Mouse (Mus musculus) forebrain, embryonic 14.5 days (tissue): Measurements from ENCODE around the gene Mst1r. TPM values are rescaled to one million over a fixed set of nuclear protein-coding genes. Genes with fewer than 3 reads are reported as not detected.

ENCODE experiments used
- ATAC-seq: fragments of 200-750 bp; cut with Nextera tagmentation; 2 replicates; pipeline ENCODE4 v1.8.0; 2017; ENCODE audit warnings: mild to moderate bottlenecking, moderate library complexity
- DNase-seq: peaks from one replicate; pipeline ENCODE4 v3.0.0-alpha.2; 2015; ENCODE audit warnings: low spot score
- H3K27ac ChIP-seq: fragments of 300-500 bp; sonication (generic); 2 replicates; pipeline ENCODE4 v1.5.1; 2014; ENCODE audit warnings: low read depth, mild to moderate bottlenecking, control low read depth, low read length, moderate library complexity
- H3K27me3 ChIP-seq: fragments of 300-500 bp; sonication (generic); replicated peaks from 2 replicates; pipeline ENCODE4 v1.6.1; 2014; ENCODE audit warnings: low read length, control low read depth, mixed read lengths; ENCODE audit not compliant: control insufficient read depth, insufficient read depth
- H3K36me3 ChIP-seq: fragments of 300-500 bp; sonication (generic); 2 replicates; pipeline ENCODE4 v1.6.1; 2014; ENCODE audit warnings: low read length, control low read depth; ENCODE audit not compliant: control insufficient read depth, insufficient read depth
- H3K4me1 ChIP-seq: fragments of 300-500 bp; sonication (generic); 2 replicates; pipeline ENCODE4 v1.6.1; 2014; ENCODE audit warnings: antibody characterized with exemption, low read length, control low read depth; ENCODE audit not compliant: control insufficient read depth, insufficient read depth
- H3K4me2 ChIP-seq: fragments of 300-500 bp; sonication (generic); 2 replicates; pipeline ENCODE4 v1.6.1; 2014; ENCODE audit warnings: mild to moderate bottlenecking, control low read depth, low read length
- H3K4me3 ChIP-seq: fragments of 300-500 bp; sonication (generic); 2 replicates; pipeline ENCODE4 v1.5.1; 2014; ENCODE audit warnings: low read depth, low read length, control low read depth
- H3K9ac ChIP-seq: fragments of 300-500 bp; sonication (generic); 2 replicates; pipeline ENCODE4 v1.6.1; 2014; ENCODE audit warnings: mild to moderate bottlenecking, low read length, control low read depth, moderate library complexity
- H3K9me3 ChIP-seq: fragments of 300-500 bp; sonication (generic); replicated peaks from 2 replicates; pipeline ENCODE4 v1.6.1; 2016; ENCODE audit warnings: low read length, control low read depth, mixed read lengths; ENCODE audit not compliant: control insufficient read depth
- WGBS: fragments of 180-500 bp; shearing (Covaris S2); extraction: QIAGEN DNeasy Blood & Tissue Kit; methylation state at CpG from one replicate; pipeline ENCODE4 v1.1.7; 2014; 5-methylcytosine and 5-hydroxymethylcytosine counted together
- polyA plus RNA-seq: library from polyadenylated mRNA; unstranded; fragments of >200 nt; fragmentation: Nextera tagmentation; extraction: Ambion mirVana; gene quantifications from 2 replicates; pipeline ENCODE4 v1.2.1, GENCODE M21; 2014

Gene Mst1r
- polyA plus RNA-seq, 1 experiment from 2014 or later: 0.23 TPM

DNA sequence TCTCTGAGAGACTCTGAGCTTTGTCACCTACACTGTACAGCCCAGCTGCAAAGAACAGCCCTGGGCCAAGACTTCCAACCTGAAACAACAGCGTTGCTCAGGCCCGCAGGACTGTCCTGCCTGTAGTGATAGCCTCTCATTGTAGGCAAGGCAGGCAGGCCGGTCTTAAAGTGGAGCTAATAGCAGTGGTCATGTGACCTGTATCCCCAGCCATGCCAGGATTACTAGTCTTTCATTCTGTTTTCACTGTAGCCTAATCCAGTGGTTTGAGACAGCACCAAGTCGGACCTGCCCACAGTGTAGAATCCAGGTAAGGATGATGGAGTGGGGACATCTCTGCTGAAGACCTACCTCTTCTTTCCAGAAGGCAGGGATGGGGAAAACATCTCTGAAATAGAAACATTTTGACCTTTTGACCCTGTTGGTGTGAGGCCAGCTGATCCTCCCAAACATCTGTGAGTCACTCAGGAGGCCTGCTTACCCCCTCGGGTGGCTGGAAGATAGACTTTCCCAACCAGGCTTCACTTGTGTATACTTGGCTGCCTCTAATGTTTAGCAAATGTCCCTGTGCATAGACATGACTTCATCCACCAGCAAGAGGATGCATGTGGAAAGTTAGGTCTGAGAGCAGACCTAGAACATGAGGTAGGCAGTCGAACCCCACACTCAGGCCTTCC lies 49.1 kb downstream of the Mst1r start:
- no peak for ATAC-seq
- Histone ChIP-seq H3K36me3 (peaks cover 17% of the 10 kb centered on the region; the same call in 1 of the 2 replicates), H3K4me3 (no peak overlapping the region), H3K4me2 (no peak overlapping the region), H3K9ac (no peak overlapping the region), H3K27me3 (no peaks in the 10 kb centered on the region), H3K9me3 (no peaks in the 10 kb centered on the region), H3K27ac (no peak overlapping the region), H3K4me1 (0 out of 2 replicates have a peak, but pooled peaks cover 3% of the 10 kb centered on the region)
- no peak for DNase-seq
- 84% methylated on average over 6 of the region's 6 CpGs for WGBS

DNA sequence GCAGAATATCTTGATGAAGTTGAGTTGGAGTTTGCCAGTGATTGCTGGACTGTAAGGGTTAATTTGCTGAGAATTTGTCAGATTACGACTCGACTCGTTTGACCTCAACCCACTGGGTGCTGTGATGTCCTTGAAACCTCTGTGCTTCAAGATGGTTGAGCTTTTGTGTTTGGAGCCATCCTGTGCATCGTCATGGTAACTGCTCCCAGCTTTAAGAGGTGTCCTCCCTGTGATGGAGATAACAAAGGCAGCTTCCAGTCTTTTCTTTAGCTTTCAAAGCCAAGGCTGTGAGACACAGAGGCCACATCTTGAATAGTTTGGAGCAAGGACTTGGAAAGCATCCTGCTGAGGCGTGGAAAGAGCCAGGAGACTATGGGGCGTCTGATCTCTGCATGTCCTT lies 50.5 kb downstream of the Mst1r start:
- H3K27me3 ChIP-seq: no peaks in the 10 kb centered on the region
- ATAC-seq (no peak), DNase-seq (no peak)
- peaks cover 3% of the 10 kb centered on the region; the same call in 1 of the 2 replicates for H3K4me1 ChIP-seq
- 0 out of 2 replicates have a peak overlapping the region, but pooled peaks have one; percentile 39 for H3K27ac ChIP-seq
- no peaks in the 10 kb centered on the region for H3K9me3 ChIP-seq
- peaks cover 20% of the 10 kb centered on the region for H3K36me3 ChIP-seq
- no peak overlapping the region for H3K4me3 ChIP-seq
- H3K9ac ChIP-seq: no peak overlapping the region
- no peak overlapping the region for H3K4me2 ChIP-seq
- 39% methylated on average over 6 of the region's 6 CpGs for WGBS

DNA sequence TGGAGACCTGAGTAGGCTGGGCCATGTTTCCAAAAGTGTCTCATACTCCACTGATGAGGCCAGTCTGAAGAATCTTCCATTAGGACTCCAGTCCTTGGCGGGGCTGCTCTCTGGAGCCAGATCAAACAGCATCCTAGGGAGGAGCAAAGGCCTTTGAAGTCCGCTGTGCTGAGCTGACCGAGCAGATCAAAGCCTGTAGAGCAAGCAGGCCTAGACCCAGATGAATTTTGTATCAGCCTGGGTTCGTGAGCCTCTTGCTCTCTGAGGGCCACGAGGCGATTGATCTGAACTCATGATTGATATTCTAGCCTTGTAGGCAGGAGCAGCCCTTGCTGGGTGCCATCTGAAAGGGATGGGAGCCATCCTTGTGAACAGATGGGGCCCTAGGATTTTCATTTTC lies 53.2 kb downstream of the Mst1r start:
- Histone ChIP-seq H3K9me3 (no peaks in the 10 kb centered on the region), H3K9ac (no peak overlapping the region), H3K27ac (peak overlapping the region; percentile 59; the same call in 1 of the 2 replicates), H3K4me3 (no peak overlapping the region), H3K4me2 (no peak overlapping the region), H3K27me3 (no peaks in the 10 kb centered on the region), H3K36me3 (peaks cover 37% of the 10 kb centered on the region), H3K4me1 (peaks cover 3% of the 10 kb centered on the region; the same call in 1 of the 2 replicates)
- no peak for ATAC-seq
- 80% methylated on average over 6 of the region's 6 CpGs for WGBS
- DNase-seq: no peak

DNA sequence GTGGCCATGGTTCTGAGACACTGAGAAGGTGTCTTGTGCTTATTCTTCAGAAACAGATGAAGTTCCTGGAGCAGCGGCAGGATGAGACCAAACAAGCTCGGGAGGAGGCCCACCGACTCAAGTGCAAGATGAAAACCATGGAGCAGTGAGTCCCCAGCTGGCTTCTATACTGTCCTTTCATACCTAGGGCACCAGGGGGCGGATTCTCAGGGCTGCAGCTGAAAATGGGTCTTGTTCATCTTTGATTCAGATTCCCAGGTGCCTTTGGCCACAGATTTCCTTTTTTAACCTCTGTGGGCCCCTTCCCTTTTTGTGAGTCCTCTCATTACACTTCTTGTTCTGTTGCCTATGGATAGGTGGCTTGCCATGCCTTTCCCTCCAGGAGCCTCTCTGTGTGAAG lies 54.3 kb downstream of the Mst1r start:
- 80% methylated on average over 4 of the region's 4 CpGs for WGBS
- H3K9ac ChIP-seq: no peak overlapping the region

DNA sequence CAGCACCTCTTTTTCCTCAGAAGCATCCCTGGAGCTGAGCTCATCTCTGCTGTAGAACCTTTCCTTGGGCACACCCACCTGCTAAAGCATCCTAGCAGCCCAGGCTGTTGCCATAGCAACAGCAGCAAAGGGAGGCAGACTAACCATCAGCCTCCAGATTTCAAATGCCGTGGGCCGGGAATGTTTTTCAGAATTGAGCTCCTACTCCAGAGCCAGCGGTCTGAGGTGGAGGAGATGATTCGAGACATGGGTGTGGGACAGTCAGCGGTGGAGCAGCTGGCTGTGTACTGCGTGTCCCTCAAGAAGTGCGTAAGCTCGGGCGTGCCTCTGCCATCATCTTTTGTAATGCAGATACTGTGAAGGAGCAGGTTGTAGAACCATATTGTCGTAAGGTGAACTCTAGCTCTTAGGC lies 54.7 kb downstream of the Mst1r start:
- Histone ChIP-seq H3K36me3 (peaks cover 41% of the 10 kb centered on the region), H3K9me3 (no peaks in the 10 kb centered on the region), H3K27me3 (no peaks in the 10 kb centered on the region), H3K4me2 (no peak overlapping the region; the same call in 1 of the 2 replicates), H3K27ac (peak overlapping the region; percentile 59), H3K9ac (no peak overlapping the region), H3K4me3 (no peak overlapping the region), H3K4me1 (peaks cover 3% of the 10 kb centered on the region; the same call in 1 of the 2 replicates)
- ATAC-seq: peak; percentile 73; the same call in 1 of the 2 replicates
- 77% methylated on average over 10 of the region's 10 CpGs for WGBS
- DNase-seq: peak; percentile 80

More for the DNA sequence above, 54.3 kb downstream of the Mst1r start:
- DNase-seq (no peak), ATAC-seq (no peak)
- Histone ChIP-seq H3K4me1 (peaks cover 3% of the 10 kb centered on the region; the same call in 1 of the 2 replicates), H3K4me2 (no peak overlapping the region; the same call in 1 of the 2 replicates), H3K9me3 (no peaks in the 10 kb centered on the region), H3K36me3 (peaks cover 39% of the 10 kb centered on the region), H3K27ac (peak overlapping the region; percentile 59; the same call in 1 of the 2 replicates), H3K27me3 (no peaks in the 10 kb centered on the region), H3K4me3 (no peak overlapping the region)

DNA sequence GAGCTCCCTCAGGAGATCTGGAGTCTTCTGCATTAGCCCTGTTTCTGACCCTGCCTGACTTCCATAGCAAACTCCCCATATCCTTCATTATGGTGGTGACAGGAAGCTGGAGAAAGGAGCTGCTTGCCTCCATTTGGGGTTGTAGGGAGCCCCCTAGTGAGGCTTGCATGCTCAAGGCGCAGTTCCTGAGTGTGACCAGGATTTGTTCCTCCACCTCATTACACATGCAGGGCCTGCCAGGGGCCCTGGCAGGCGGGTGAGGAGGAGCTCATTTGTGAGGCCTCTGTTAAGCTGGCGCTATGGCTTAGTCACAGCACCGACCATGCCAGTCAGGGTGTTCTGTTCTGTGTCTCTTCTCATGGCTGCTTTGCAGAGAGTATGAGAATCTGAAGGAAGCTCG lies 55.2 kb downstream of the Mst1r start:
- peak overlapping the region; percentile 59 for H3K27ac ChIP-seq
- ATAC-seq (peak; percentile 40), DNase-seq (peak; percentile 65)
- H3K36me3 ChIP-seq: peaks cover 39% of the 10 kb centered on the region
- no peak overlapping the region for H3K9ac ChIP-seq
- no peaks in the 10 kb centered on the region for H3K9me3 ChIP-seq
- 46% methylated on average over 5 of the region's 5 CpGs for WGBS
- no peaks in the 10 kb centered on the region for H3K27me3 ChIP-seq
- no peak overlapping the region for H3K4me3 ChIP-seq
- no peak overlapping the region; the same call in 1 of the 2 replicates for H3K4me2 ChIP-seq
- H3K4me1 ChIP-seq: peaks cover 3% of the 10 kb centered on the region; the same call in 1 of the 2 replicates

DNA sequence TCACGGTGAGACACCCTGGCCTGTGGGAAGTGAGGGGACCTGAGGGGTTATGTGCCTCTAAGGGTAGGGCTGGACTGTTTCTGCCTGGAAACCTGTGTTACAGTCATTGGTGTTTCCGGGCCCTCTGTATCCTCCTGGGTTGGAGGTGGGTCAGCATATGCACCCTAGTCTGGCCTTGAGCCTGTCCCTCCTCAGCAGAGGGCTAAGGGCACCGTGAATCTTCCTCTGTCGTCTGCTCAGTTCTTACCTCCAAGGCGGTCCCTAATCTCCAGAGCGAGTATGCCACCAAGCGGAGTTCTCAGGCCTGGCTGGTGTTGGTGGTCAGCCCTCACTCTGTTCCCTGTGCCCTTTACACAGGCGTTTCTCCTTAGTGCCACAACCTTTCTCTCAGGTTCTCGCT lies 56.2 kb downstream of the Mst1r start:
- no peaks in the 10 kb centered on the region for H3K27me3 ChIP-seq
- DNase-seq (no peak), ATAC-seq (no peak)
- no peak overlapping the region for H3K4me2 ChIP-seq
- no peak overlapping the region for H3K4me3 ChIP-seq
- peaks cover 3% of the 10 kb centered on the region; the same call in 1 of the 2 replicates for H3K4me1 ChIP-seq
- H3K9me3 ChIP-seq: no peaks in the 10 kb centered on the region
- 92% methylated on average over 9 of the region's 9 CpGs for WGBS
- H3K9ac ChIP-seq: no peak overlapping the region
- H3K27ac ChIP-seq: no peak overlapping the region
- peaks cover 33% of the 10 kb centered on the region for H3K36me3 ChIP-seq

DNA sequence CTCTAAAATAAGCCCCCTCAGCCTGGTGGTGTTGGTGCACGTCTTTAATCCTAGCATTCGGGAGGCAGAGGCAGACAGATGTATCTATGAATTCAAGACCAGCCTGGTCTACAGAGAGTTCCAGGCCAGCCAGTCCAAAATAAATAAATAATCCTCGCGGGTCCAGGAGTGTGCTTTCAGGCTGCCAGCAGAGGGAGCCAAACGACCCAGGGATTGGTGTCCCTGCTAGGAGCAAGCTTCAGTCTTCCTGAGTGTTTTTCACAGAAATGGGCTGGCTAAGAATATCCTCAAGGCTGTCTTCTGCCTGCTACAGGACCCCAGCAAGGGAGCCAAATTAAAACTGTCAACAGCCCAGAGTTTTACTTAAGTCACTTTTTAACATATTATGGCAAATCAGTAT lies 57.0 kb downstream of the Mst1r start:
- Histone ChIP-seq H3K36me3 (peaks cover 33% of the 10 kb centered on the region), H3K9ac (no peak overlapping the region), H3K27me3 (no peaks in the 10 kb centered on the region), H3K4me2 (no peak overlapping the region), H3K9me3 (no peaks in the 10 kb centered on the region), H3K4me3 (no peak overlapping the region), H3K4me1 (peaks cover 3% of the 10 kb centered on the region; the same call in 1 of the 2 replicates), H3K27ac (no peak overlapping the region)
- 31% methylated on average over 5 of the region's 5 CpGs for WGBS
- DNase-seq: peak; percentile 89
- ATAC-seq: 0 out of 2 replicates have a peak, but pooled peaks have one; percentile 36

DNA sequence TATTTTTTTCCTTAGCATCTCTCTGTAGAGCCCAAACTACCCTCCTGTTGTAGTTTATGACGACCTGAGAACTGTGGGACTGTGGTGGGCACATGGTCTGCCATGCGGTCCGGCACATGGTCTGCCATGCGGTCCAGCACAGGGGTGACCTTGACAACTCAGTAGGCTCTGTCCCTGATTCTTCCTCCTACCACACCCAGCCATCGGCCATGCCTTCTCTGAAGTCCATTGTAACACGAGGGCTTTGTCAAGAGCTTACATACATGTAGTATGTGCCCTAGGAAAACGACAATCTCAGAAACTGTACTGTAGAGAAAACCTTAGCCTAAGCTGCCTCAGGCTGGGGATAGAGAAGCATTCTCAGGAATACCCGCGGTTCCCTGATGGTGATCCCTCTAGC lies 58.0 kb downstream of the Mst1r start:
- Histone ChIP-seq H3K9me3 (no peaks in the 10 kb centered on the region), H3K4me2 (no peak overlapping the region), H3K27me3 (no peaks in the 10 kb centered on the region), H3K4me1 (peaks cover 3% of the 10 kb centered on the region; the same call in 1 of the 2 replicates), H3K36me3 (peaks cover 31% of the 10 kb centered on the region), H3K27ac (no peak overlapping the region), H3K9ac (no peak overlapping the region), H3K4me3 (no peak overlapping the region)
- WGBS: 93% methylated on average over 9 of the region's 9 CpGs
- ATAC-seq (no peak), DNase-seq (no peak)
